Mouse (Mus musculus) kidney, adult 2 months (tissue): ENCODE results near the gene Phyhipl. TPM values are rescaled to one million over a fixed set of nuclear protein-coding genes. Genes with fewer than 3 reads are reported as not detected.
A peak's percentile ranks its signal among the peaks of the same experiment; 100 is the strongest.

ENCODE experiments used
- DNase-seq: peaks from one replicate; pipeline ENCODE4 v3.0.0; 2021
- H3K27ac ChIP-seq: fragments of 200-500 bp; 2 replicates; pipeline ENCODE4 v1.5.1; 2012; ENCODE audit warnings: low read depth, low read length, control low read depth, inconsistent platforms; ENCODE audit not compliant: insufficient read depth
- H3K27me3 ChIP-seq: fragments of 200-500 bp; replicated peaks from 2 replicates; pipeline ENCODE4 v1.6.1; 2012; ENCODE audit warnings: mild to moderate bottlenecking, moderate library complexity, low read length, inconsistent platforms; ENCODE audit not compliant: control insufficient read depth, insufficient read depth
- H3K36me3 ChIP-seq: fragments of 200-500 bp; 2 replicates; pipeline ENCODE4 v1.6.1; 2012; ENCODE audit warnings: mild to moderate bottlenecking, moderate library complexity, low read length, inconsistent platforms; ENCODE audit not compliant: control insufficient read depth, insufficient read depth
- H3K4me1 ChIP-seq: fragments of 200-500 bp; 2 replicates; pipeline ENCODE4 v1.6.1; 2011; ENCODE audit warnings: low read length; ENCODE audit not compliant: control insufficient read depth, insufficient read depth
- H3K4me3 ChIP-seq: fragments of 200-500 bp; 2 replicates; pipeline ENCODE4 v1.5.1; 2011; ENCODE audit warnings: mild to moderate bottlenecking, low read depth, low read length, control low read depth; ENCODE audit not compliant: insufficient read depth
- CTCF ChIP-seq: fragments of 200-500 bp; conservative IDR thresholded peaks from 2 replicates; pipeline ENCODE4 v1.5.1; 2011; ENCODE audit warnings: low read depth, mild to moderate bottlenecking, control low read depth, low read length, moderate library complexity, mixed read lengths; ENCODE audit not compliant: insufficient read depth, insufficient read length
- POLR2A ChIP-seq: fragments of 200-500 bp; IDR thresholded peaks from one replicate; pipeline ENCODE4 v1.6.1; 2011; ENCODE audit warnings: low read depth, low read length, control low read depth
- WGBS: fragments of 180-500 bp; shearing (Covaris S2); methylation state at CpG from one replicate; pipeline ENCODE4 v1.1.7; 2018; 5-methylcytosine and 5-hydroxymethylcytosine counted together
- polyA plus RNA-seq: library from polyadenylated mRNA; depleted of rRNA; stranded (reverse); fragments of >200 nt; gene quantifications from 2 replicates; pipeline ENCODE4 v1.2.3, GENCODE M21; 2012

Phyhipl gene
- polyA plus RNA-seq, 1 experiment: 75.4 TPM

GRCm38 (mm10) chr10:70533301-70533781 lies 122.4 kb downstream of the Phyhipl start:
- no peak overlapping the region for H3K4me3 ChIP-seq
- H3K27me3 ChIP-seq: no peaks in the 10 kb centered on the region
- no peaks in the 10 kb centered on the region for H3K4me1 ChIP-seq
- H3K27ac ChIP-seq: no peak overlapping the region
- 79% methylated on average over 8 of the region's 8 CpGs for WGBS
- H3K36me3 ChIP-seq: no peaks in the 10 kb centered on the region
- no peak for DNase-seq
- TF ChIP-seq CTCF: no peak
- TF ChIP-seq POLR2A: no peak

GRCm38 (mm10) chr10:70532249-70532648 lies 123.5 kb downstream of the Phyhipl start:
- no peaks in the 10 kb centered on the region for H3K36me3 ChIP-seq
- H3K27ac ChIP-seq: no peak overlapping the region
- no peak for DNase-seq
- 91% methylated on average over 9 of the region's 9 CpGs for WGBS
- H3K4me3 ChIP-seq: no peak overlapping the region
- no peaks in the 10 kb centered on the region for H3K4me1 ChIP-seq
- TF ChIP-seq POLR2A: no peak
- TF ChIP-seq CTCF: no peak
- H3K27me3 ChIP-seq: no peaks in the 10 kb centered on the region

- no peaks in the 10 kb centered on the region for H3K4me1 ChIP-seq
- TF ChIP-seq CTCF: no peak
- TF ChIP-seq POLR2A: no peak
- H3K27me3 ChIP-seq: no peaks in the 10 kb centered on the region
- WGBS: 87% methylated on average over 12 of the region's 12 CpGs
- H3K36me3 ChIP-seq: no peaks in the 10 kb centered on the region
- no peak for DNase-seq
- H3K4me3 ChIP-seq: no peak overlapping the region
- H3K27ac ChIP-seq: no peak overlapping the region
Observed at GRCm38 (mm10) chr10:70530185-70530823, 125.5 kb downstream of the Phyhipl start.

DNA sequence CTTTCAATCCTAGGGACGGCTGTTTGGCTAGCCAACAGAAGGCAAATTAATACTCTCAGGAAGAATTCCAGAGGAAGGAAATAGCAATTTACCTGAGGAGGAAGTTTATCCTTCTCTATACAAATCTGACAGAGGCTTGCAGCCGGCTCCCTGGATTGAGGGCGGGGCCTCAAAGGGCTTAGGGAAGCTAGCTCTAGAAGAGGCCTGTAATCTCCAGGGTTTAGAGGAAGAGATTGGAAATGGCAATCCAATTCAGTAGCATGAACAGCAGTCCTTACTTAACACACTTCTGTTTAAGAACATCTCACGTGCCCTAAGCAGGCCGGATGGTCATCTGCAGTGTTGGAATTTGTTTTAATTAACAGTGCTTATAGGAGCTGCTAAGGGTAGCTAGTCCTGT lies 134.4 kb downstream of the Phyhipl start:
- DNase-seq: no peak
- H3K4me3 ChIP-seq: no peak overlapping the region
- 56% methylated on average over 5 of the region's 5 CpGs for WGBS

GRCm38 (mm10) chr10:70520143-70521131 lies 135.3 kb downstream of the Phyhipl start:
- Histone ChIP-seq H3K4me3 (peak overlapping the region; percentile 9; the same call in 1 of the 2 replicates), H3K36me3 (no peaks in the 10 kb centered on the region), H3K4me1 (0 out of 2 replicates have a peak, but pooled peaks cover 8% of the 10 kb centered on the region), H3K27me3 (no peaks in the 10 kb centered on the region), H3K27ac (no peak overlapping the region)
- TF ChIP-seq POLR2A (no peak), CTCF (no peak)
- no peak for DNase-seq
- WGBS: 16% methylated on average over 38 of the region's 38 CpGs

More for the DNA sequence above, 134.4 kb downstream of the Phyhipl start:
- Histone ChIP-seq H3K36me3 (no peaks in the 10 kb centered on the region), H3K4me1 (0 out of 2 replicates have a peak, but pooled peaks cover 8% of the 10 kb centered on the region), H3K27ac (no peak overlapping the region), H3K27me3 (no peaks in the 10 kb centered on the region)
- TF ChIP-seq POLR2A (no peak), CTCF (no peak)

DNA sequence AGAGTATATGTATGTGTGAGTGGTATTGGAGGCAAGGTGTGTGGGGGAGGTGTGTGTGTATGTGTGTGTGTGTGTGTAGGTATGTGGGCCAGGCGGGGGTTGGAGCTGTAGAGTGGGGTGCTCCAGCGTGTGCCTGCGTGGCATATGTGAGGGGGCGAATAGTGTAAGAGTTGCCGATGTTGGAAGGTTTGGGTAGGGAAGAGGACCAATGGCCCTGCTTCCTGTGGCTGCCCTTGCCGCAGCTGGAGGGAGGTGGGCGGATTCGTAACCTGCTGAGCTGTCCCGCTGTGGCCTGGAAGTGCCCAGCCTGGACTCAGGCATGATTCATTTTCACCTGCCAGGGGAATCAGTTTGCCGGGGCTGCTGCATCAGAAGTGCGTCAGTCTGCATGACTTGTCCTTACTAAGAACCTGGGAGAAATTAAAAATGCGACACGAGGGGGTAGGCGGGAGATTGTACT lies 136.1 kb downstream of the Phyhipl start:
- TF ChIP-seq POLR2A (no peak), CTCF (no peak)
- Histone ChIP-seq H3K36me3 (no peaks in the 10 kb centered on the region), H3K4me3 (no peak overlapping the region), H3K27ac (no peak overlapping the region), H3K27me3 (no peaks in the 10 kb centered on the region), H3K4me1 (0 out of 2 replicates have a peak, but pooled peaks cover 8% of the 10 kb centered on the region)
- WGBS: 33% methylated on average over 14 of the region's 14 CpGs
- DNase-seq: no peak

DNA sequence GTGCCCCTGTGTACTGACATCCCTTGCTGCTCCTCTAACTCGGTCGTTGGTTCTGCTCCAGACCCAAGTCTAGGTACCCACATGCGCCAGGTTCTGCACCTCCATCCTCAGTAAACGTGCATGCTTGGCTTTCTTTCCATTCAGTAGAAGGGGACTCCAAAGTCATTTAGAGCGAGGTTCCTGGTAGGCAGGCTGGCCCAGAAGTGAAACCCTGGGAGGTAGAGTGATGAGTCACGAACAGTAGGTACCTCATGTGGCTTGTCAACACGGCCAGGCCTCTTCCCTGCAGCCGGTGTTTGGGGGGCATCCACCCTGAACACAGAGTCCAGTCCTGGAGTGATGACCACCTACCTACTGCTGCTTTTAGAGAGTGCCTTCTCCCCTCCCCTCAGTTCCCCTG lies 139.1 kb downstream of the Phyhipl start:
- TF ChIP-seq CTCF (no peak), POLR2A (no peak)

More for the DNA sequence above, 139.1 kb downstream of the Phyhipl start:
- H3K36me3 ChIP-seq: no peaks in the 10 kb centered on the region
- WGBS: 89% methylated on average over 8 of the region's 8 CpGs
- H3K27ac ChIP-seq: no peak overlapping the region
- no peak overlapping the region for H3K4me3 ChIP-seq
- H3K4me1 ChIP-seq: 0 out of 2 replicates have a peak, but pooled peaks cover 8% of the 10 kb centered on the region
- DNase-seq: no peak
- H3K27me3 ChIP-seq: no peaks in the 10 kb centered on the region
